Mouse (Mus musculus): Measurements from ENCODE around the gene Cherp.

Gene Cherp

DNA sequence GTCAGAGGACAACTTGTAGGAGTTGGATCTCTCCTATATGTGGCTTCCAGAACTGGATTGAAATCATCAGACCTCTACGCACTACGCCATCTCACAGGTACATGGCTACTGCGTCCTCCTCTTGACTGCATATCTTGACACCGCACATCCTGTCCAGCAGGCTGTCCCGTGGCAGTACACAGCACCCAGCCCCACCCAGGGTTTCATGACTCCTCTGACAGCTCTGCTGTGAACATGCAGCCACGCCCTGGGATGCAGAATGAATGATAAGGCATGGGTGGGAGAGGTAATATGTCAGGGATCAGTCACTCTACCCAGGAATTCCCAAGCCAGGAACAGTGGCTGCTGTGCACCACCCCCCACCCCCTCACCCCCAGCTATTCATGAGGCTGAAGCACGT, 61.2 kb downstream of the Cherp start:
- no peak for DNase-seq (ENCODE audit: low spot score)

Measured in T-cell, adult 2 months (primary cell).